Mouse (Mus musculus) limb, embryonic 11.5 days (tissue): ENCODE measurements around the gene Atg7. TPM values are rescaled to one million over a fixed set of nuclear protein-coding genes. Genes with fewer than 3 reads are reported as not detected.
A peak's percentile ranks its signal among the peaks of the same experiment; 100 is the strongest.
"Not testable (repeated sequence)": the region's sequence is repeated elsewhere in the genome, so short reads cannot be mapped to it uniquely, and the experiment has no call there.

ENCODE experiments used
- ATAC-seq: fragments of 200-750 bp; cut with Nextera tagmentation; 2 replicates; pipeline ENCODE4 v1.8.0; 2017; ENCODE audit warnings: low read depth; ENCODE audit not compliant: insufficient number of reproducible peaks, low FRiP score, low TSS enrichment
- DNase-seq: peaks from one replicate; pipeline ENCODE4 v3.0.0-alpha.2; 2015; ENCODE audit warnings: low spot score
- H3K27ac ChIP-seq: fragments of 300-500 bp; sonication (generic); replicated peaks from 2 replicates; pipeline ENCODE4 v1.5.1; 2014; ENCODE audit warnings: low read depth, mild to moderate bottlenecking, low read length
- H3K27me3 ChIP-seq: fragments of 300-500 bp; sonication (generic); 2 replicates; pipeline ENCODE4 v1.6.1; 2014; ENCODE audit warnings: mild to moderate bottlenecking, low read length, mixed read lengths; ENCODE audit not compliant: control insufficient read depth, insufficient read depth
- H3K36me3 ChIP-seq: fragments of 300-500 bp; sonication (generic); 2 replicates; pipeline ENCODE4 v1.6.1; 2014; ENCODE audit warnings: mild to moderate bottlenecking, low read length, moderate library complexity, mixed read lengths; ENCODE audit not compliant: control insufficient read depth, insufficient read depth
- H3K4me1 ChIP-seq: fragments of 300-500 bp; sonication (generic); 2 replicates; pipeline ENCODE4 v1.6.1; 2014; ENCODE audit warnings: low read length, mixed read lengths; ENCODE audit not compliant: control insufficient read depth, insufficient read depth
- H3K4me2 ChIP-seq: fragments of 300-500 bp; sonication (generic); 2 replicates; pipeline ENCODE4 v1.6.1; 2014; ENCODE audit warnings: low read depth, mild to moderate bottlenecking, moderate library complexity; ENCODE audit not compliant: severe bottlenecking
- H3K4me3 ChIP-seq: fragments of 300-500 bp; sonication (generic); 2 replicates; pipeline ENCODE4 v1.5.1; 2014; ENCODE audit warnings: low read depth, low read length
- H3K9ac ChIP-seq: fragments of 300-500 bp; sonication (generic); 2 replicates; pipeline ENCODE4 v1.6.1; 2014; ENCODE audit warnings: mild to moderate bottlenecking, low read length
- H3K9me3 ChIP-seq: fragments of 300-500 bp; sonication (generic); 2 replicates; pipeline ENCODE4 v1.6.1; 2016; ENCODE audit warnings: low read length; ENCODE audit not compliant: control insufficient read depth
- WGBS: fragments of 180-500 bp; shearing (Covaris S2); extraction: QIAGEN DNeasy Blood & Tissue Kit; methylation state at CpG from one replicate; pipeline ENCODE4 v1.1.7; 2014; 5-methylcytosine and 5-hydroxymethylcytosine counted together
- polyA plus RNA-seq: library from polyadenylated mRNA; unstranded; fragments of >200 nt; fragmentation: Nextera tagmentation; extraction: Ambion mirVana; gene quantifications from 2 replicates; pipeline ENCODE4 v1.2.1, GENCODE M21; 2014

Atg7 gene
- polyA plus RNA-seq, 1 experiment from 2014 or later, result 18.9 TPM

DNA sequence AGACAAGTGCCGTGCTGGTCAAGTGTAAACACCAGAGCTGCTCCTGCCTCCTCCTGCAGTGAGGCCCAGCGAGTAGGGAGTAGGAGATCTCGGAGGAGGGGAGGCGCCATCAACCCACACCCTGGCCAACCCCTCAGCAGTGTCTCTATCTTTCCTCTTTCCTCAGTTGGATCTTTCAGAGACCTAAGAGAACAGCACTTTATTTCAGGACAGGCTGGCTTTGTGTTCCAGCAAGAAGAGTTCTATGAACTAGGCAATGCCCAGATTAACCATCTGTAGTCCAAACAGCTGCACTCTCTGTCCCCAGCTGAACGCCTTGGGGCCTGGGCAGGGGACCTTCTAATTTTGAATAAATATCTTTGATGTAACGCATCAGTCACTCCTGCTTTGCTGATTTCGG, 239.8 kb downstream of the Atg7 start:
- peak overlapping the region; percentile 95 for H3K27ac ChIP-seq
- H3K9ac ChIP-seq, result peak overlapping the region; percentile 45
- peak; percentile 49 for DNase-seq
- 0 out of 2 replicates have a peak overlapping the region, but pooled peaks have one; percentile 20 for H3K4me2 ChIP-seq
- no peaks in the 10 kb centered on the region for H3K9me3 ChIP-seq
- H3K36me3 ChIP-seq, result no peaks in the 10 kb centered on the region
- ATAC-seq, result no peak
- 34% methylated on average over 7 of the region's 7 CpGs for WGBS
- H3K27me3 ChIP-seq, result no peaks in the 10 kb centered on the region
- no peak overlapping the region for H3K4me3 ChIP-seq
- H3K4me1 ChIP-seq, result peaks cover 54% of the 10 kb centered on the region

DNA sequence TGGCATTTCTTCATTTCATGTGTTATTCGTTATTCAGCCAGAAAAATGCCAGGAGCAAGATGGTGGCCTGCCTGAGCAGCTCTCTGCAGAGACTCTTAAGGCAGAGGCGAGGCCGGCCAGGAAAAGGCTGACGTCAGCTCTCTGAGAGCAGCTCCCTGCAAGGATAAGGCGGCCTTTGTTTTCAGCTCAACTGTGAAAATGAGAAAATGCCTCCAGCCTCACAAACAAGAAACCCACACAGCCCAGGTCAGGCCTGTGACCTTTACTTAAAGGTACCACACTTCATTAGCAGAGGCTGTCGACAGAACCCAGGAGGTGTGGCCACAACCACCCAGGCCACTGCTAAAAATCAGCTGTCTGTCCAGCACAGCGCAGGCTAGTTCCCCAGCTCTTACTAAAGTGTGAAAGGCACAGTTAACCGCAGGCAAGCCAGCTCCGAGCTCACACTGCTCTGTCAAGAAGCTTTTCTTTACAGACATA, 240.4 kb downstream of the Atg7 start:
- H3K36me3 ChIP-seq, result no peaks in the 10 kb centered on the region
- WGBS, result 2% methylated on average over 9 of the region's 9 CpGs

DNA sequence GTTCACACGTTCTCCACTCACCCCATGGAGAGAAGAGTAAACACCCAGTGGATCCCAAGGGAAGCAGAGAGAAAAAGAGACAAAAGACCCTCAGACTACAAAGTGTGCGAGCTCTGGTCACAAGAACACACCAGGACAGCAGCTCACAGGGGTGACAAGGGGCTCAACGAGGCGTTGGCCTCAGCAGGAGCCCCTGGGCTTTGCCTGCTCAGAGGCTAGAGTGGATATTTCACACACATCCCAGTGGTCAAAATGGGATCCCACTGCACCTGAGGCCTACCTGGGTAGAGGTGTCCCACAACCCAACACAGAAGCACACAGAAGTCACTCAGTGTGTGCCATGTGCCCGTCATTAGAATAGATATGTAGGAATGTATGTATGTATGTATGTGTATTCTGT, 242.2 kb downstream of the Atg7 start:
- no peaks in the 10 kb centered on the region for H3K27me3 ChIP-seq
- H3K36me3 ChIP-seq, result no peaks in the 10 kb centered on the region

More for the DNA sequence above, 240.4 kb downstream of the Atg7 start:
- Histone ChIP-seq H3K4me2 (0 out of 2 replicates have a peak overlapping the region, but pooled peaks have one; percentile 20), H3K27ac (peak overlapping the region; percentile 95), H3K4me3 (no peak overlapping the region), H3K9me3 (no peaks in the 10 kb centered on the region), H3K9ac (peak overlapping the region; percentile 35), H3K27me3 (no peaks in the 10 kb centered on the region), H3K4me1 (peaks cover 50% of the 10 kb centered on the region)
- ATAC-seq (peak; percentile 83), DNase-seq (peak; percentile 89)

DNA sequence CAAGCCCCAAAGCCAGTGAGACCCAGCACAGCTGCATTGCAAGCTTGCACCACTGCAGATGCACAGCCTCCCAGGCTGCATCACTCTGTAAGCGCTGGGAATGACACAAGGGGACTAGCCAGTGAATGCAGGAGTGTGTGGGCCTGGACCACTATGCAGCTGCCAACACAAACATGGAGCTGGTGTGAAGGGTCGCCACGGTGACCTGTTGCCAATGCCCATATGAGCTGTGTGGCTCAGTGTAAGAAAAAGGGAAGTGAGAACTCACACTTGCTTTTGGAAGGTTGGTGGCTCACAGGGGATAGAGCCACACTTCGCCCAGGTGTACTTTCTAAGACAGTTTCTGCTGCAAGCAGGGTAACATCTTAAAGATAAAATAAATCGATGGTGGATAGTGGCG, 243.1 kb downstream of the Atg7 start:
- H3K9me3 ChIP-seq, result no peaks in the 10 kb centered on the region
- no peak for ATAC-seq
- H3K9ac ChIP-seq, result no peak overlapping the region
- peaks cover 52% of the 10 kb centered on the region for H3K4me1 ChIP-seq
- no peak for DNase-seq
- 92% methylated on average over 6 of the region's 6 CpGs for WGBS
- no peaks in the 10 kb centered on the region for H3K27me3 ChIP-seq
- no peak overlapping the region for H3K4me3 ChIP-seq
- no peaks in the 10 kb centered on the region for H3K36me3 ChIP-seq
- H3K27ac ChIP-seq, result no peak overlapping the region
- no peak overlapping the region for H3K4me2 ChIP-seq

More for the DNA sequence above, 242.2 kb downstream of the Atg7 start:
- peaks cover 48% of the 10 kb centered on the region for H3K4me1 ChIP-seq
- no peak for DNase-seq
- H3K4me2 ChIP-seq, result no peak overlapping the region
- ATAC-seq, result no peak
- H3K27ac ChIP-seq, result no peak overlapping the region
- no peaks in the 10 kb centered on the region for H3K9me3 ChIP-seq
- 81% methylated on average over 5 of the region's 5 CpGs for WGBS
- no peak overlapping the region for H3K9ac ChIP-seq
- no peak overlapping the region for H3K4me3 ChIP-seq

DNA sequence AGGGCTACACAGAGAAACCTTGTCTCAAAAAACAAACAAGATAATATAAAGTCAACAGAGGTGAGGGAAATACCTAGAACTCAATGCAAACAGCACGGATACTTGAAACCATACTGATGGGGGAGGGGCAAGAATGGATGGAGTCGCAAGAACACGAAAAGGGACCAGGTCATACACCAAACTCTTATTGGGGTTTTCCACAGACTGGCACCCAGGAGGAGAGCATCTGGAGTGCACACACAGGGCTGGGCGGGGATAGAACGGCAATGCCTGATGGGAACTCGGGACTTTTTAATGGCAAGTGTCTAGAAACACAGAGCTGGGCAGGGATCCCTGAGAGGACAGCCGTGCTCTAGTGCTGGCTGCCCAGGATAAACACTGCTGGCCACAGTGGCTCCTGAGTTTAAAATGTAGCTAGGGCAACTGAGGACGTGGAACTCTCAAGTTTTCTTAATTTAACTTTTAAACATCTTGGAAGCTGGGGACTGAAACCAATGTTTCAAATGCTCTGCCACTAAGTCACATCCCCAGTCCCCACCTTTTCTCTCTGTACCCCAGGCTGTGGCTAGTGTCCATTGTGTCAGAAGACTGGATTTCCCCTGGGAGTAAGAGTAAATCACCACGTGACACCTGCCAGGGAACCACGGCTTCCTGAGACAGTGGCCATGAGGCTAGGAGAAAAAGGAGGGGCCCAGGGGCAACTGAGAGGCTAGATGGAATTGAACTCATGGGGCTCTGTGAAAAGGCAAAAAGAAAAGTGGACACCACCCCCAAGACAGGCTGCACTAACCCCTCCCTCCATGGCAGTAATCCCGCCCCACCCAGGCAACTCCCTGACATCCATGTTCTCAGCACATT, 243.8 kb downstream of the Atg7 start:
- no peak overlapping the region for H3K27ac ChIP-seq
- H3K9me3 ChIP-seq, result no peaks in the 10 kb centered on the region
- WGBS, result 71% methylated on average over 11 of the region's 11 CpGs
- DNase-seq, result no peak
- no peaks in the 10 kb centered on the region for H3K27me3 ChIP-seq
- H3K4me2 ChIP-seq, result no peak overlapping the region
- no peak overlapping the region for H3K9ac ChIP-seq
- H3K4me3 ChIP-seq, result no peak overlapping the region
- H3K36me3 ChIP-seq, result no peaks in the 10 kb centered on the region
- peaks cover 51% of the 10 kb centered on the region for H3K4me1 ChIP-seq
- no peak for ATAC-seq

DNA sequence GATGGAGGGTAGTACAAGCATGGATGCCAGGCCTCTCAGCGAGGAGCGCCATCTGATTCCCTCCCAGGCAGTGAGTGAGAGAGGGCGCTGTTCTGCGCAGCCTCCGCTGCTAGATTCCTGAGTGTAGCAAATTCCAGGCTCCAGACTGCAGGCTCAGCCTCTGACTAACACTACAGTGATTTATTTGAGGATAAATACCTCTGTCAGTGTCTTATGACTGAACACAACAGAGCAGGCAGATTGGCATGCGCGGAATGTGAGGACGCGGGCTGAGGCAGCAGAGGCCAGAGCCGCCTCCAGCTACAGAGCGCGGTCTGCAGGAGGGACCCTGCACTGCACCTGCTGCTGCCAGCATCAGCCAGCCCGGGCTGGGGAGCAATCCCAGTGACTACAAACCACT, 246.0 kb downstream of the Atg7 start:
- Histone ChIP-seq H3K4me2 (no peak overlapping the region), H3K4me3 (no peak overlapping the region), H3K9ac (no peak overlapping the region), H3K27me3 (no peaks in the 10 kb centered on the region), H3K9me3 (no peaks in the 10 kb centered on the region), H3K4me1 (peaks cover 54% of the 10 kb centered on the region), H3K27ac (peak overlapping the region; percentile 2; the same call in 1 of the 2 replicates), H3K36me3 (no peaks in the 10 kb centered on the region)
- ATAC-seq (peak; percentile 85), DNase-seq (peak; percentile 79)
- 35% methylated on average over 13 of the region's 13 CpGs for WGBS

DNA sequence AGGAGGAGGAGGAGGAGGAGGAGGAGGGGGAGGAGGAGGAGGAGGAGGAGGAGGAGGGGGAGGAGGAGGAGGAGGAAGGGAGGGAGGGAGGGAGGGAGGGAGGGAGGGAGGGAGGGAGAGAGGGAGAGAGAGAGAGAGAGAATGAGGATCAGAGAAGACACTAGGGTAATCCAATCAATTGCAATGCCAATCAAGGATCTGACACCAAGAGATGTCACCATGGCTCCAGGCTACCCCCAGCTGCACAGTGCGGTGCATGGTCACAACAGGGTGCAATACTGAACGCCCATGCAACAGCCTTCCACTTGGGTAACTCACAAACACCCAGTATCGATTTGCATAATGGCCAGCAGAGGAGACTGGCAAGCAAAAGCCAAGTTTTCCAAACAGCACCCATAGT, 247.1 kb downstream of the Atg7 start:
- H3K4me3 ChIP-seq, result not testable (repeated sequence)
- 74% methylated on average over 3 of the region's 3 CpGs for WGBS

DNA sequence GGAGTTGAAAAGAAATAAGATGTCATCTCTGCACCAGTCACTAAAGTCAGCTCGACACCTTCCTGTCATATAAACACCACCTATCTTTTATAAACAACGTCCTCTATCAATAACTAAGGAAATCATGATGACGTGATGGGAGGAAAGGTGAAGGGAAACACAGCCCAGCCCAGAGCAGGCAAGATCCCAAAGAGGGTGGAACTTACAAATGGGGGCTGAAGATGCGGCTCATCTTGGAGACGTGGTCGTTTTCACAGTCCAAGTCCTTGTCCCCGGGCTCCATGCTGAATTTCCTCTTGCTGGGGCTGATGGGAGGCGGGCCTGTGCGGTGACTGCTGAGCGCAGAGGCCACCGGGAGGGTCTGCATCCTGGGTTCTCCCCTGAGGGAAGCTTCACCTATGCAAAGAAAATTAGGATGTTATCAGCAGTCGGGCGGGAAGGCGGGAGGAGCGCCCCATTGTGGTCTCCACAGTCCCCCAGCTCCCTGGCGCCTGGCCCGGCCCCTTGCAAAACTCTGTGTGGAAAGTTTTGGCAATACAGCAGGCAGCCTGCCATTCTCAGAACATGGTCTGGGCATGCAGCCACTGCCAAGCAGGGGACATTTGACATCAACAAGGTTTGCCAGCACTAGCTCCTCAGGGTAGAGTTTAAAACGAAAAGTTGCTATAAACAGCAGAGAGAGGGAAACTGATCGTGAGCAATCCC, 247.7 kb downstream of the Atg7 start:
- H3K9ac ChIP-seq, result no peak overlapping the region
- no peak overlapping the region for H3K4me2 ChIP-seq
- no peaks in the 10 kb centered on the region for H3K27me3 ChIP-seq
- WGBS, result 63% methylated on average over 19 of the region's 19 CpGs
- no peak overlapping the region for H3K4me3 ChIP-seq
- no peak overlapping the region for H3K27ac ChIP-seq
- no peak for DNase-seq
- no peaks in the 10 kb centered on the region for H3K9me3 ChIP-seq
- H3K4me1 ChIP-seq, result peaks cover 53% of the 10 kb centered on the region
- ATAC-seq, result no peak
- peaks cover 3% of the 10 kb centered on the region for H3K36me3 ChIP-seq

More for the DNA sequence above, 247.1 kb downstream of the Atg7 start:
- H3K9me3 ChIP-seq, ATAC-seq, H3K27ac ChIP-seq, H3K9ac ChIP-seq, H3K4me2 ChIP-seq, H3K36me3 ChIP-seq, DNase-seq, H3K27me3 ChIP-seq: not testable (repeated sequence)
- H3K4me1 ChIP-seq, result peaks cover 54% of the 10 kb centered on the region
